Mouse (Mus musculus): Measurements from ENCODE around the gene Sox2.

DNA sequence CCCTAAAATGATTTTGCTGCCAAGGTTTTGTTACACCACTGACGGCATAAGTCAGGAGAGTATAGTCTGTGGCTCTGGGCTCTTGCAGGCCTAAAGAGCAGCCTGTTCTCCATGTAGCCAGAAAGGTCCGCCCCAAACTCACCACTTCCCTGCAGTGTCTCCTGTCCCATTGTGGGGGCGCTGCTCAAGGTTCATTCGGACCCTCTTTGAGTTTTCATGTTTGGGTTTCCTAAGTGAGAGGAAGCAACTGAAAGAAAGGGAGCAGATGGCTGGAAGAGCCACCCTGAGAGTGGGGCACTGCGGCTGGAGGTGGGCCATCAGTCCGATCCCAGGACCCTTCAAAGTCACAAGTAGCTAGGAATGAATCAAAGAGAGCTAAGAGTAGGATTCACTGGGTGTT lies 13.2 kb upstream of the Sox2 start:
- TF ChIP-seq CTCF (IDR thresholded peaks at IDR 0.05; ENCODE audit: low read depth, low read length): no peak
- TF ChIP-seq POLR2A (IDR thresholded peaks at IDR 0.05; ENCODE audit: borderline replicate concordance, low read depth, low read length): no peak

All from bone marrow macrophage, adult 2 months (primary cell).